Mouse (Mus musculus): ENCODE measurements at regions not wholly inside any gene's neighbourhood (a gene's known extent, or its start where the extent isn't known, plus 50 kb on each side); places are given as distances from the start of the nearest gene placed in this dataset.

DNA sequence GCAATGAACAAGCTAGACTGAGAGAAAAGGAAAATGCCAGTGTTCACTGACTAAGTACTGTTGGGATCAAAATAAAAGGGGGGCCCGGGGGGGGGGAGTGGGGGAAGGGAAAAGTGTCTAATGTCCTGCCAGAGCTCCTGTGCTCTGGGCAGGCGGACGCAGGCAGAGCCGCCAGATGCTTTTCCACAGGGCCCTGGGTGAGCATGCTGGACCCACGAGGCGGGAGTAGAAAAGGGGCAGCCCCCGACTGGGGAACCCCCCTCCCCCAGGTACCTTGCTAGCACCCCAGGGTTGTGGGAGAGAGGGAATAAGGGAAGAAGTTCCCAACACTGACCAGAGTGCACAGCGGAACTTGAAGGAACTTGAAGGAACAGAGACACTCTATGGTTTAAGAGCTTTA, 478.6 kb downstream of the Mat2b start:
- H3K27me3 ChIP-seq (ENCODE audit: control insufficient read depth, insufficient read depth, low read depth, low read length) = no peaks in the 10 kb centered on the region
- 65% methylated on average over 8 of the region's 8 CpGs for WGBS
- H3K4me1 ChIP-seq (ENCODE audit: control insufficient read depth, insufficient read depth, low read length) = no peaks in the 10 kb centered on the region
- no peak for ATAC-seq
- no peak overlapping the region for H3K9ac ChIP-seq (ENCODE audit: low read depth, low read length)
- no peak overlapping the region for H3K4me3 ChIP-seq (ENCODE audit: low read depth, low read length)
- no peaks in the 10 kb centered on the region for H3K36me3 ChIP-seq (ENCODE audit: control insufficient read depth, insufficient read depth, low read length)
- H3K4me2 ChIP-seq (ENCODE audit: low read length) = no peak overlapping the region
- no peak overlapping the region for H3K27ac ChIP-seq (ENCODE audit: low read length)
- no peaks in the 10 kb centered on the region for H3K9me3 ChIP-seq (replicated peaks; ENCODE audit: control insufficient read depth, low read length, poor library complexity, severe bottlenecking)

All from midbrain, embryonic 16.5 days (tissue).